Mouse (Mus musculus): ENCODE results near the gene Adam11. TPM values are rescaled to one million over a fixed set of nuclear protein-coding genes. Genes with fewer than 3 reads are reported as not detected.

Adam11 gene
- polyA plus RNA-seq, 1 experiment, result 12.1 TPM

DNA sequence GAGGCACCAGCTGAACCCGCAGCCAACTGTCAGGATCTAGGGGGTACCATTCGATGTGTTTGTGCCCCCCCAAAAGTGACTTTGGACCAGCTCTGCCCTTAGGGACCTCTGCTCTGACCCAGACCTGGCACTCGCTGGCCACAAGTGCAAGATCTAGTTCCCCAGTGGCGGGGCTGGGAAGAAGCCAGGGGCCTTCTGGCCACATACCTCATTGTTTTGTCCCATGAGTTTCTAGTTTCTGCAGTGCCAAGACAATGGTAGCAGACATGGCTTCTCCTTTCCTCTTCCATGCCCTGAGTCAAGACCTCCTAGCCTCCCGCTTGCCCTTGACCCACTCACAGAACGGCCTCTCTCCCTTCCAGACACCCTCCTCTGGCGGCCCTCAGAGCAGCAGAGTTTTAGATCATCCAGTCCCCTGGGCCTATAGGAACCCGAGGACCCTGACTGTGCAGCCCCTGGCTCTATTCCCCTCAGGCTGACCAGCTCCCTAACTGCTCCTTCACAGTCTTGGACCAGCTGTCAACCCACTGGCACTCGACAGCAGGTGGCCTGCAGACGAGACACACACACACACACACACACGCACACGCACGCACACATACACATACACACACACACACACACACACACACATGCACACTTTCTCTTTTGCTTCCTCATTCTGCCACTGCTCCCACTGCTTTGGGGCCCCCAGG, 8.2 kb upstream of the Adam11 start:
- no peak overlapping the region for H3K27ac ChIP-seq (ENCODE audit: insufficient read depth, low read length)
- no peaks in the 10 kb centered on the region for H3K27me3 ChIP-seq (ENCODE audit: control insufficient read depth, insufficient read depth, low read length)
- no peak overlapping the region for H3K4me3 ChIP-seq (ENCODE audit: extremely low read depth, insufficient read depth, insufficient read length)
- TF ChIP-seq POLR2A (IDR thresholded peaks at IDR 0.05; ENCODE audit: low read depth, low read length) (no peak), CTCF (IDR thresholded peaks at IDR 0.05; ENCODE audit: extremely low read depth, insufficient read depth, insufficient read length, insufficient replicate concordance) (no peak)
- 44% methylated on average over 13 of the region's 13 CpGs for WGBS
- H3K36me3 ChIP-seq (ENCODE audit: control insufficient read depth, insufficient read depth, low read length), result no peaks in the 10 kb centered on the region
- H3K4me1 ChIP-seq (ENCODE audit: control insufficient read depth, insufficient read depth, insufficient read length), result no peaks in the 10 kb centered on the region
- DNase-seq (ENCODE audit: low read depth in 1 of 2, low spot score in 2 of 2), result no peak

GRCm38 (mm10) chr11:102753591-102754324, 7.5 kb upstream of the Adam11 start:
- Histone ChIP-seq H3K4me1 (ENCODE audit: control insufficient read depth, insufficient read depth, insufficient read length) (no peaks in the 10 kb centered on the region), H3K36me3 (ENCODE audit: control insufficient read depth, insufficient read depth, low read length) (no peaks in the 10 kb centered on the region), H3K27me3 (ENCODE audit: control insufficient read depth, insufficient read depth, low read length) (no peaks in the 10 kb centered on the region), H3K4me3 (ENCODE audit: extremely low read depth, insufficient read depth, insufficient read length) (no peak overlapping the region), H3K27ac (ENCODE audit: insufficient read depth, low read length) (no peak overlapping the region)
- TF ChIP-seq CTCF (IDR thresholded peaks at IDR 0.05; ENCODE audit: extremely low read depth, insufficient read depth, insufficient read length, insufficient replicate concordance) (no peak), POLR2A (IDR thresholded peaks at IDR 0.05; ENCODE audit: low read depth, low read length) (no peak)
- 20% methylated on average over 18 of the region's 18 CpGs for WGBS
- DNase-seq (ENCODE audit: low read depth in 1 of 2, low spot score in 2 of 2), result no peak

GRCm38 (mm10) chr11:102754416-102754815, 6.8 kb upstream of the Adam11 start:
- H3K36me3 ChIP-seq (ENCODE audit: control insufficient read depth, insufficient read depth, low read length), result no peaks in the 10 kb centered on the region
- H3K4me1 ChIP-seq (ENCODE audit: control insufficient read depth, insufficient read depth, insufficient read length), result no peaks in the 10 kb centered on the region
- no peak overlapping the region for H3K27ac ChIP-seq (ENCODE audit: insufficient read depth, low read length)
- DNase-seq (ENCODE audit: low read depth in 1 of 2, low spot score in 2 of 2), result no peak
- 16% methylated on average over 4 of the region's 4 CpGs for WGBS
- H3K27me3 ChIP-seq (ENCODE audit: control insufficient read depth, insufficient read depth, low read length), result no peaks in the 10 kb centered on the region
- H3K4me3 ChIP-seq (ENCODE audit: extremely low read depth, insufficient read depth, insufficient read length), result no peak overlapping the region
- TF ChIP-seq CTCF (IDR thresholded peaks at IDR 0.05; ENCODE audit: extremely low read depth, insufficient read depth, insufficient read length, insufficient replicate concordance), result no peak
- no peak for TF ChIP-seq POLR2A (IDR thresholded peaks at IDR 0.05; ENCODE audit: low read depth, low read length)

DNA sequence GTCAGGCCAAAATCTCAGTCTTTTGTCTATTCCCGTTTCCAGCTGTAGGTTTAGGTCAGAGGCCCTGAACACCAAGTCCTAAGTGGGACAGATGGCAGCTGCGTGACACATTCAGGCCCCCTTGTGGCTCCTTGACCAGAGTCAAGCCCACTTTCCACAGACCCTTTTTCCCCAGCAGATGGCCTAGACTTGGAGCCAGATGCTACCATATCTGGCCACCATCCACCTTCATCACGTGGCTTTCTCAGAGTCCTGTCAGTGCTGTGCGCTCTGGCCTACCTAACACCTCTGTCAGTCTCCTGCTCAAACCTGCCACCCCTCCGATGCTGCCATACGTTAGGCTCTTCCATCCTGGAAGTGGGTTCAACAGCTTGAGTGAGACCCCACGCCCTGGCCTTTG, 5.8 kb upstream of the Adam11 start:
- no peaks in the 10 kb centered on the region for H3K4me1 ChIP-seq (ENCODE audit: control insufficient read depth, insufficient read depth, insufficient read length)
- H3K4me3 ChIP-seq (ENCODE audit: extremely low read depth, insufficient read depth, insufficient read length), result no peak overlapping the region
- H3K27ac ChIP-seq (ENCODE audit: insufficient read depth, low read length), result no peak overlapping the region
- TF ChIP-seq POLR2A (IDR thresholded peaks at IDR 0.05; ENCODE audit: low read depth, low read length), result no peak
- TF ChIP-seq CTCF (IDR thresholded peaks at IDR 0.05; ENCODE audit: extremely low read depth, insufficient read depth, insufficient read length, insufficient replicate concordance), result no peak
- DNase-seq (ENCODE audit: low read depth in 1 of 2, low spot score in 2 of 2), result no peak
- H3K27me3 ChIP-seq (ENCODE audit: control insufficient read depth, insufficient read depth, low read length), result no peaks in the 10 kb centered on the region
- 74% methylated on average over 7 of the region's 7 CpGs for WGBS
- no peaks in the 10 kb centered on the region; the same call in 1 of the 2 replicates for H3K36me3 ChIP-seq (ENCODE audit: control insufficient read depth, insufficient read depth, low read length)

DNA sequence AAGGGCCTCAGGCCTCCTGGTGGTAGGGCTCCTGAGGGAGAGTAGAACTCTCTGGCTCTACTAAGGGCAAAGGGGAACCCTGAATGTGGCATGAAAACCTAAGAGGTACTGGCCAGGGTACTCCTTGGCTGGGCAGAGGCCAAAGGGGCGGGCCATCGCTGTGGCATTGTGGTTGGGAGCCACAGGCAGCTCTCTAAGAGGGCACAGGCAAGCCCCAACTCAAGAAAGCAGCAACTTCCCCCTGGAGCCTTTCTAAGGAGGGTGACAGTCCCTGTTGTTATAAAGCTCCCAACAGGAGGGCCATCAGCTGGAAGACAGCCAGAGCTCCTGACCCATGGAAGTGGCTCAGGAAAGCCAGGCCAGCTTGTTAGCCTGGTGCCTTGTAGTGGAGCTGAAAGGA, 2.3 kb upstream of the Adam11 start:
- H3K4me1 ChIP-seq (ENCODE audit: control insufficient read depth, insufficient read depth, insufficient read length), result peaks cover 7% of the 10 kb centered on the region
- WGBS, result 25% methylated on average over 2 of the region's 2 CpGs
- H3K36me3 ChIP-seq (ENCODE audit: control insufficient read depth, insufficient read depth, low read length), result no peaks in the 10 kb centered on the region; the same call in 1 of the 2 replicates
- no peak for DNase-seq (ENCODE audit: low read depth in 1 of 2, low spot score in 2 of 2)
- TF ChIP-seq CTCF (IDR thresholded peaks at IDR 0.05; ENCODE audit: extremely low read depth, insufficient read depth, insufficient read length, insufficient replicate concordance) (no peak), POLR2A (IDR thresholded peaks at IDR 0.05; ENCODE audit: low read depth, low read length) (no peak)
- no peak overlapping the region for H3K27ac ChIP-seq (ENCODE audit: insufficient read depth, low read length)
- H3K4me3 ChIP-seq (ENCODE audit: extremely low read depth, insufficient read depth, insufficient read length), result no peak overlapping the region
- H3K27me3 ChIP-seq (ENCODE audit: control insufficient read depth, insufficient read depth, low read length), result peaks cover 13% of the 10 kb centered on the region

DNA sequence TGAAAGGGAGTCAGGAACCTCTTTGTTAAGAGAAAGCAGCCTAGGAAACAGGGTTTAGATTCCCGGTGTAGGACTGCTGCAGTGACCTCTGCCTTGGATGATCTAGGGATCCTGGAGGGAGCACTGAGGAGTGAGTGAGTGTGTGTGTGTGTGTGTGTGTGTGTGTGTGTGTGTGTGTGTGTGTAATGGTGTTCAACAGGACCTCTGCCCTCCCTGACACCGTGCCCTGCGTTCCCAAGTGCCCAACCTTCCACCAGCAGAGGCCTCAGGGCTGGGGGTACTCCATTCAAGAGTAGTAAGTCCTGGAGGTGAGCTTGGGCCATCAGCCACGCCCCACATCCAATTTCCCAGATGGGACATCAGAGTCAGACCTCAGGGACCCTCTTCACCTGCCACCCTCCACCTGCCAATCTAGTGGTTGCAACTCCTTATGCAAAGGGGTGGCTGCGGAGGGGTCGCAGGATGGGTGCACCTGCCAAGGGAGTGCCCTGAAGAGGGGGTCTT, 382 bp upstream of the Adam11 start:
- Histone ChIP-seq H3K27me3 (ENCODE audit: control insufficient read depth, insufficient read depth, low read length) (peaks cover 13% of the 10 kb centered on the region), H3K4me3 (ENCODE audit: extremely low read depth, insufficient read depth, insufficient read length) (no peak overlapping the region)
- 67% methylated on average over 6 of the region's 6 CpGs for WGBS

More for the DNA sequence above, 382 bp upstream of the Adam11 start:
- TF ChIP-seq CTCF (IDR thresholded peaks at IDR 0.05; ENCODE audit: extremely low read depth, insufficient read depth, insufficient read length, insufficient replicate concordance), result no peak
- no peak for TF ChIP-seq POLR2A (IDR thresholded peaks at IDR 0.05; ENCODE audit: low read depth, low read length)
- Histone ChIP-seq H3K4me1 (ENCODE audit: control insufficient read depth, insufficient read depth, insufficient read length) (peaks cover 7% of the 10 kb centered on the region), H3K27ac (ENCODE audit: insufficient read depth, low read length) (no peak overlapping the region), H3K36me3 (ENCODE audit: control insufficient read depth, insufficient read depth, low read length) (no peaks in the 10 kb centered on the region; the same call in 1 of the 2 replicates)
- DNase-seq (ENCODE audit: low read depth in 1 of 2, low spot score in 2 of 2), result no peak
